Mouse (Mus musculus) stomach, postnatal 0 days (tissue): ENCODE results near the gene Zfp512b. TPM values are rescaled to one million over a fixed set of nuclear protein-coding genes. Genes with fewer than 3 reads are reported as not detected.

Experiments
- ATAC-seq: fragments of 200-750 bp; cut with Nextera tagmentation; 2 replicates; pipeline ENCODE4 v1.8.0; 2017; ENCODE audit not compliant: low FRiP score, low TSS enrichment
- DNase-seq: peaks from one replicate; pipeline ENCODE4 v3.0.0-alpha.2; 2016; ENCODE audit warnings: low spot score
- H3K27ac ChIP-seq: fragments of 300-500 bp; sonication (generic); replicated peaks from 2 replicates; pipeline ENCODE4 v1.5.1; 2014; ENCODE audit warnings: mild to moderate bottlenecking, control low read depth
- H3K27me3 ChIP-seq: fragments of 300-500 bp; sonication (generic); 2 replicates; pipeline ENCODE4 v1.6.1; 2014; ENCODE audit warnings: low read length; ENCODE audit not compliant: control insufficient read depth, insufficient read depth
- H3K36me3 ChIP-seq: fragments of 300-500 bp; sonication (generic); 2 replicates; pipeline ENCODE4 v1.6.1; 2014; ENCODE audit warnings: low read length, mixed read lengths; ENCODE audit not compliant: control insufficient read depth, insufficient read depth
- H3K4me1 ChIP-seq: fragments of 300-500 bp; sonication (generic); replicated peaks from 2 replicates; pipeline ENCODE4 v1.6.1; 2014; ENCODE audit warnings: antibody characterized with exemption; ENCODE audit not compliant: control insufficient read depth, insufficient read depth
- H3K4me2 ChIP-seq: fragments of 300-500 bp; sonication (generic); replicated peaks from 2 replicates; pipeline ENCODE4 v1.6.1; 2014; ENCODE audit warnings: low read depth, mild to moderate bottlenecking, control low read depth, moderate library complexity
- H3K4me3 ChIP-seq: fragments of 300-500 bp; sonication (generic); 2 replicates; pipeline ENCODE4 v1.5.1; 2014; ENCODE audit warnings: low read depth, low read length, control low read depth
- H3K9ac ChIP-seq: fragments of 300-500 bp; sonication (generic); 2 replicates; pipeline ENCODE4 v1.6.1; 2014; ENCODE audit warnings: mild to moderate bottlenecking, low read length, control low read depth, mixed read lengths
- H3K9me3 ChIP-seq: fragments of 300-500 bp; sonication (generic); 2 replicates; pipeline ENCODE4 v1.6.1; 2016; ENCODE audit warnings: low read length; ENCODE audit not compliant: control insufficient read depth
- CTCF ChIP-seq: IDR thresholded peaks from 2 replicates; pipeline ENCODE4 v1.5.1; 2016; ENCODE audit warnings: antibody characterized with exemption, low read depth, mild to moderate bottlenecking, moderate library complexity
- EP300 ChIP-seq: optimal IDR thresholded peaks from 2 replicates; pipeline ENCODE3; 2016; ENCODE audit warnings: antibody characterized with exemption
- WGBS: fragments of 180-500 bp; shearing (Covaris S2); extraction: QIAGEN DNeasy Blood & Tissue Kit; methylation state at CpG from one replicate; pipeline ENCODE4 v1.1.7; 2014; 5-methylcytosine and 5-hydroxymethylcytosine counted together
- polyA plus RNA-seq: library from polyadenylated mRNA; unstranded; fragments of >200 nt; fragmentation: Nextera tagmentation; extraction: Ambion mirVana; gene quantifications from 2 replicates; pipeline ENCODE4 v1.2.1, GENCODE M21; 2015

Zfp512b gene
- polyA plus RNA-seq, 1 experiment from 2014 or later: 15.9 TPM

GRCm38 (mm10) chr2:181588229-181588780 lies 4.3 kb downstream of the Zfp512b start:
- TF ChIP-seq CTCF (no peak), EP300 (no peak)
- peaks cover 24% of the 10 kb centered on the region; the same call in 1 of the 2 replicates for H3K36me3 ChIP-seq
- H3K4me2 ChIP-seq: no peak overlapping the region
- DNase-seq: no peak
- no peaks in the 10 kb centered on the region for H3K9me3 ChIP-seq
- no peak for ATAC-seq
- no peak overlapping the region for H3K9ac ChIP-seq
- H3K27ac ChIP-seq: no peak overlapping the region
- H3K27me3 ChIP-seq: no peaks in the 10 kb centered on the region
- 91% methylated on average over 11 of the region's 11 CpGs for WGBS
- 0 out of 2 replicates have a peak, but pooled peaks cover 2% of the 10 kb centered on the region for H3K4me1 ChIP-seq
- H3K4me3 ChIP-seq: no peak overlapping the region

DNA sequence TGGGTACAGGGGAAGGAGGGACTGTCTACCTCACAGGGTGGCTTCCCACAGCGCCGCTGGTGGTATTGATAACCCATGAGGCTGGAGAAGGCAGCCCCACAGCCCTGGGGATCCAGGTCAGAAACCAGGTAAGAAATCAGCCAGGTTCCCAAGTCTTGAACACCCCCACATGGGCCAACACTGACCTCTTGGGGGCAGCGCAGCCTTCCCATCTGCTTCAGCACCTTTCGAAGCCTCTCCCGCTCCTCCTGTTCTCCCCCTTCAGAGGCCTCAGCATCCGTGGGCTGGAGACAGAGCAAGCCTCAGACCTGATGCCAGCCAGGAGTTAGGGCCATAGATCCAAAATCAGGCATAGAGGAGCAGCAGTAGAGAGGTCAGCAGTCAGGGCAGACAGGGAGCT lies 4.8 kb downstream of the Zfp512b start:
- Histone ChIP-seq H3K9ac (no peak overlapping the region), H3K4me2 (no peak overlapping the region), H3K4me3 (no peak overlapping the region), H3K4me1 (0 out of 2 replicates have a peak, but pooled peaks cover 2% of the 10 kb centered on the region), H3K27ac (no peak overlapping the region), H3K27me3 (no peaks in the 10 kb centered on the region), H3K9me3 (no peaks in the 10 kb centered on the region), H3K36me3 (peaks cover 24% of the 10 kb centered on the region; the same call in 1 of the 2 replicates)
- 74% methylated on average over 4 of the region's 6 CpGs for WGBS
- ATAC-seq (no peak), DNase-seq (no peak)
- TF ChIP-seq EP300 (no peak), CTCF (peak; percentile 48)

- DNase-seq (no peak), ATAC-seq (no peak)
- Histone ChIP-seq H3K36me3 (peaks cover 24% of the 10 kb centered on the region; the same call in 1 of the 2 replicates), H3K9ac (no peak overlapping the region), H3K4me2 (no peak overlapping the region), H3K27ac (no peak overlapping the region), H3K9me3 (no peaks in the 10 kb centered on the region), H3K27me3 (no peaks in the 10 kb centered on the region), H3K4me3 (no peak overlapping the region), H3K4me1 (no peaks in the 10 kb centered on the region)
- 95% methylated on average over 3 of the region's 3 CpGs for WGBS
- TF ChIP-seq CTCF (no peak), EP300 (no peak)
These were observed 6.5 kb downstream of the Zfp512b start for GRCm38 (mm10) chr2:181586124-181586523.

GRCm38 (mm10) chr2:181585506-181585905 lies 7.1 kb downstream of the Zfp512b start:
- H3K4me3 ChIP-seq: no peak overlapping the region
- H3K27ac ChIP-seq: no peak overlapping the region
- TF ChIP-seq EP300 (no peak), CTCF (no peak)
- H3K4me2 ChIP-seq: no peak overlapping the region
- H3K4me1 ChIP-seq: peaks cover under 1% of the 10 kb centered on the region; the same call in 1 of the 2 replicates
- no peak for ATAC-seq
- DNase-seq: no peak
- WGBS: 92% methylated on average over 5 of the region's 5 CpGs
- no peaks in the 10 kb centered on the region for H3K27me3 ChIP-seq
- H3K9ac ChIP-seq: no peak overlapping the region
- peaks cover 24% of the 10 kb centered on the region; the same call in 1 of the 2 replicates for H3K36me3 ChIP-seq
- H3K9me3 ChIP-seq: no peaks in the 10 kb centered on the region

- Histone ChIP-seq H3K36me3 (peaks cover 22% of the 10 kb centered on the region; the same call in 1 of the 2 replicates), H3K27me3 (no peaks in the 10 kb centered on the region), H3K4me1 (peaks cover 7% of the 10 kb centered on the region), H3K4me3 (no peak within 1 kb of the TSS), H3K9ac (no peak within 1 kb of the TSS), H3K27ac (no peak within 1 kb of the TSS), H3K4me2 (no peak within 1 kb of the TSS), H3K9me3 (no peaks in the 10 kb centered on the region)
- DNase-seq: no peak
- no peak for TF ChIP-seq EP300
- TF ChIP-seq CTCF: no peak
- WGBS: 88% methylated on average over 4 of the region's 4 CpGs
- no peak for ATAC-seq
These were observed 8.1 kb downstream of the Zfp512b start, which contains the start of gene Uckl1 for GRCm38 (mm10) chr2:181584411-181584942. Gene Uckl1 (minus strand): TSS chr2:181584892.
